Mouse (Mus musculus) stomach, postnatal 0 days (tissue): ENCODE results near the gene Rnf167.

Source experiments
- CTCF ChIP-seq: IDR thresholded peaks from 2 replicates; pipeline ENCODE4 v1.5.1; 2016; ENCODE audit warnings: antibody characterized with exemption, low read depth, mild to moderate bottlenecking, moderate library complexity
- EP300 ChIP-seq: optimal IDR thresholded peaks from 2 replicates; pipeline ENCODE3; 2016; ENCODE audit warnings: antibody characterized with exemption

DNA sequence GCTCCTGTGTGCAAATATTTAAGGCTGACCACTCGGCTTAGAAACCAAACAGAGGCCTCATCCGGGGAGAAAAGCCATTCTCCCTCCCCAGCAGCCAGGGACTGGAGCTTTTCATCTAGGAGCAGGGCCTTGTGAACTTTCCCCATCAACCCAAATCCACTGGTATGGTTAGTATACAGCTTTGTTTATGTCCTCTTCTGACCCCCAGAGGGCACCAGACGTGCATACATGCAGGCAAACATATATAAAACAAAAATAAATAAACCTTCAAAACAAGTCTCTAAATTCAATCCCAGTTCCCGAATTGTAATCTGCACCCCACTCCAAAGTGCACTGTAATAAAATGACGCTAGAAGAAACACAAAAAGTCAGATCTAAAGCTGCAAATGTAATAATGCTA is 17.5 kb upstream of the Rnf167 start:
- TF ChIP-seq CTCF (peak; percentile 63), EP300 (no peak)
